Mouse (Mus musculus) stomach, embryonic 14.5 days (tissue): ENCODE data around the gene Stx6. TPM values are rescaled to one million over a fixed set of nuclear protein-coding genes. Genes with fewer than 3 reads are reported as not detected.

Experiments used
- ATAC-seq: fragments of 200-750 bp; cut with Nextera tagmentation; 2 replicates; pipeline ENCODE4 v1.8.0; 2017; ENCODE audit warnings: low read depth, moderate TSS enrichment; ENCODE audit not compliant: insufficient number of reproducible peaks, insufficient read depth, low FRiP score
- H3K27ac ChIP-seq: fragments of 300-500 bp; sonication (generic); 2 replicates; pipeline ENCODE4 v1.5.1; 2014; ENCODE audit warnings: mild to moderate bottlenecking, low read length, moderate library complexity, mixed read lengths
- H3K27me3 ChIP-seq: fragments of 300-500 bp; sonication (generic); 2 replicates; pipeline ENCODE4 v1.6.1; 2014; ENCODE audit warnings: low read length, control low read depth, mixed read lengths; ENCODE audit not compliant: control insufficient read depth, insufficient read depth
- H3K36me3 ChIP-seq: fragments of 300-500 bp; sonication (generic); 2 replicates; pipeline ENCODE4 v1.6.1; 2014; ENCODE audit warnings: mild to moderate bottlenecking, control low read depth, low read length, moderate library complexity, mixed read lengths; ENCODE audit not compliant: control insufficient read depth, insufficient read depth
- H3K4me1 ChIP-seq: fragments of 300-500 bp; sonication (generic); 2 replicates; pipeline ENCODE4 v1.6.1; 2014; ENCODE audit warnings: low read length, control low read depth, mixed read lengths; ENCODE audit not compliant: control insufficient read depth, insufficient read depth
- H3K4me2 ChIP-seq: fragments of 300-500 bp; sonication (generic); replicated peaks from 2 replicates; pipeline ENCODE4 v1.6.1; 2014; ENCODE audit warnings: low read depth, low read length, control low read depth
- H3K4me3 ChIP-seq: fragments of 300-500 bp; sonication (generic); 2 replicates; pipeline ENCODE4 v1.5.1; 2014; ENCODE audit warnings: low read depth, low read length, control low read depth
- H3K9ac ChIP-seq: fragments of 300-500 bp; sonication (generic); replicated peaks from 2 replicates; pipeline ENCODE4 v1.6.1; 2014; ENCODE audit warnings: low read depth, mild to moderate bottlenecking, control low read depth, low read length, moderate library complexity, mixed read lengths
- H3K9me3 ChIP-seq: fragments of 300-500 bp; sonication (generic); 2 replicates; pipeline ENCODE4 v1.6.1; 2016; ENCODE audit warnings: low read depth, low read length, control low read depth; ENCODE audit not compliant: control insufficient read depth
- WGBS: fragments of 180-500 bp; shearing (Covaris S2); extraction: QIAGEN DNeasy Blood & Tissue Kit; methylation state at CpG from one replicate; pipeline ENCODE4 v1.1.7; 2014; 5-methylcytosine and 5-hydroxymethylcytosine counted together
- polyA plus RNA-seq: library from polyadenylated mRNA; unstranded; fragments of >200 nt; fragmentation: Nextera tagmentation; extraction: Ambion mirVana; gene quantifications from 2 replicates; pipeline ENCODE4 v1.2.1, GENCODE M21; 2014

Stx6 gene
- polyA plus RNA-seq, 1 experiment from 2014 or later = 80.1 TPM

DNA sequence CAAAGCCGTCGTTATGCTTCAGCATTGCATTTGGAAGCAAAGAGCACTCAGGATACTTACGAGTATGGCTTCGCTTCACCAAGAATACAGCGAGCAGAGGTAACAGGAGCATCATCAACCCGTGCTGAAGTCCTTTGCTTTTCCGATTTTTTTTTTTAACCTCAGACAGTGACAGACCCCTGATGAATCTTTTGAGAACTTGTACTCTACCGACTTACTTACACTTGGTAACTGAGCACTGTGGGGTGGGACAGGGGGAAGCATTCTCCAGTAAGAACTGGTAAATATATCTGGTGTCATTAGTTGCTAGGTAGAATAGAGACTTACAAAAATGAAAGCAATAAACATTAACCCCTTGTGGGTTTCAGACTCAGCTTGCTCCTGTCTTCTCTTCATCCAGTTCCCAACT, 11.9 kb upstream of the Stx6 start, which contains the start of gene Mr1:
Gene Mr1, minus strand, starts transcription at position 243 of the 409 bp plus-strand sequence.
- Histone ChIP-seq H3K9me3 (no peaks in the 10 kb centered on the region), H3K9ac (0 out of 2 replicates have a peak within 1 kb of the TSS, but pooled peaks have one; percentile 7), H3K36me3 (no peaks in the 10 kb centered on the region), H3K27me3 (no peaks in the 10 kb centered on the region), H3K4me1 (no peaks in the 10 kb centered on the region), H3K4me3 (peak within 1 kb of the TSS; percentile 33), H3K4me2 (peak within 1 kb of the TSS; percentile 49), H3K27ac (peak within 1 kb of the TSS; percentile 0; the same call in 1 of the 2 replicates)
- WGBS = 22% methylated on average over 8 of the region's 8 CpGs
- peak; percentile 91 for ATAC-seq

DNA sequence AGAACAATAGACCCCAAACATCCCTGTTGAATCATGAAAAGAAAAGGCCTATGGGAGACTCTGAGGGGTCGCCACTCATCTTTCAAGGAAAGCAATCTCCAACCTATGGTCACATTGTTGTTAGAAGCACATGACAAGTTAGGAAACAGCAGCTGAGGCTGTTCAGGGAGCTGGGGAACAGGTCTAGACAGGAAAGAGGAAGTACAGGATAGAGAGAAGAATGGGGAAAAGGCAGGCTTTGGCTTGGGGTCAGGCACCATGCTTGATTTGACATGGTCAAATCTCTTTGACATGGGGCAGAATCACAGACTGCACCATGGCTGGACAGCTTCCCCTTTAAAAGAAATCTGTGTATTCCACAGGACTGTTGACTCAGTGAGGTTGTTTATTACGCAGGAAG, 11.3 kb upstream of the Stx6 start:
- no peak overlapping the region for H3K4me3 ChIP-seq
- H3K9me3 ChIP-seq = no peaks in the 10 kb centered on the region
- no peaks in the 10 kb centered on the region for H3K36me3 ChIP-seq
- 85% methylated on average over 2 of the region's 2 CpGs for WGBS
- ATAC-seq = no peak
- no peak overlapping the region for H3K4me2 ChIP-seq
- no peak overlapping the region for H3K9ac ChIP-seq
- H3K27me3 ChIP-seq = no peaks in the 10 kb centered on the region
- H3K27ac ChIP-seq = no peak overlapping the region
- H3K4me1 ChIP-seq = no peaks in the 10 kb centered on the region

GRCm38 (mm10) chr1:155149403-155149802, 9.1 kb upstream of the Stx6 start:
- no peak overlapping the region for H3K27ac ChIP-seq

DNA sequence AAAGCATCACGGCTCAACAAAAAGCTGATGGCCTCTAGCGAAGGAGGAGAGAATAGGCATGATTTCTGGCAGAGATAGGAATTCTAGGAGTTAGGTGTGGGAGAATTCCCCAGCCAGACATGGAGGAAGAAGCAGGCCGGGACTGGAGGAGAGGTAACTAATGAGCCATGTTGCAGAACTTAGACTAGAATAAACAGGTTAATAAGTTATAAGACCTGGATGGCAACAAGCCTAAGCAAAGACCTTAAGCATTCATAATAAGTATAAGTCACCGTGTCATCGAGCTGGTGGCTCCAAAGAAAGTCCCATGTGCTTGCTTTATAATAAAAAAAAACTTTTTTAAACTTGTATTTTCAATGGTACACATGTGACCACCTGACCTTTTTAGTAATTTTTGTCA, 7.7 kb upstream of the Stx6 start:
- Histone ChIP-seq H3K4me3 (no peak overlapping the region), H3K4me2 (no peak overlapping the region), H3K9ac (no peak overlapping the region), H3K4me1 (no peaks in the 10 kb centered on the region), H3K27me3 (no peaks in the 10 kb centered on the region), H3K27ac (no peak overlapping the region), H3K9me3 (no peaks in the 10 kb centered on the region), H3K36me3 (no peaks in the 10 kb centered on the region)
- no peak for ATAC-seq
- WGBS = 87% methylated on average over 5 of the region's 5 CpGs

More at GRCm38 (mm10) chr1:155149403-155149802, 9.1 kb upstream of the Stx6 start:
- Histone ChIP-seq H3K9me3 (no peaks in the 10 kb centered on the region), H3K4me2 (no peak overlapping the region), H3K36me3 (no peaks in the 10 kb centered on the region), H3K9ac (no peak overlapping the region), H3K4me3 (no peak overlapping the region), H3K27me3 (no peaks in the 10 kb centered on the region), H3K4me1 (no peaks in the 10 kb centered on the region)
- 88% methylated on average over 3 of the region's 3 CpGs for WGBS
- ATAC-seq = no peak

DNA sequence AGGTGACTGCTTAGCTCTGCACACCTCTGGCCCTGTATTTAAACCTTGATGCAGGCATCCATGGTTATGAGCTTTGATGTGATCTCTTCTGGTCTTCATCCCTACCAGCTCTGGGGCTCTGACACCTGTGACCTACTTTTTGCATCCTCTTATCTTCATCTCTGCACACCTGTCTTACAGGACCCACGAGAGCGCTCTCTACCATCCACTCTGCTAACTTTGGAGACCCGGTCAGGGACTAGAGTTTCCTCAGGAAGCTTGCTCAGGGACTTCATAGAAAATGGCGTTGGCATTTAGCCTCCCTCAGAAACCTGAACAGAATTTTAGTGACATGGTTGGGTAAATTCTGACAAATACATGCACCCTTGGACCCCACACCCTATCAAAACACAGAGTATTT, 4.6 kb upstream of the Stx6 start:
- no peak for ATAC-seq
- Histone ChIP-seq H3K27ac (no peak overlapping the region), H3K9ac (no peak overlapping the region), H3K4me2 (no peak overlapping the region), H3K4me1 (no peaks in the 10 kb centered on the region), H3K27me3 (no peaks in the 10 kb centered on the region), H3K36me3 (no peaks in the 10 kb centered on the region), H3K9me3 (no peaks in the 10 kb centered on the region), H3K4me3 (no peak overlapping the region)
- 70% methylated on average over 4 of the region's 4 CpGs for WGBS

DNA sequence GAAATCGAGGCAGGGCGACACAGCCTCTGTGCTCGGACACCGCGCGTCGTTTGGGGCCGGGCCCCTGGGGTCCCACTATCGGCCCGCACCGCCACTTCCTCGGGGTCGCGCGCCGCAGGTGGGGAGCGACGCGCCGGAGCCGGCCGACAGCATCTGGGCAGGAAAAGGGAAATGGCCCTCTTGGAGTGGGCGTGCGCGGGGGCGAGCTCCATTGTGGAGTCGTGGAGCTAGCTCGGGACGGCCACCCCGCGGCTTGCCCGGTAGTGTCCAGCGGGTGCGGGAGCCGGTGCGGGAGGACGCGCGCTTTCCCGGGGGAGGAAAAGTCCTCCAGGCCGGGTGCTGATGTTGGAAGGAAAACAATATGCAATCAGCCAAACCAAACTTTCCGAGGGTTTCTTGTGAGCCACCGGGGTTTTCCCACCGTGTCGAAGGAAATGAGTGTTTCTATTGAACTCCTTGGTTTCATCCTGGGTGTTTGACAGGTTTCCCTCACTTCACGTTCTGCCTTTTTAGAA, 512 bp downstream of the Stx6 start:
- Histone ChIP-seq H3K27ac (peak overlapping the region; percentile 82), H3K9me3 (no peaks in the 10 kb centered on the region), H3K27me3 (no peaks in the 10 kb centered on the region), H3K4me2 (peak overlapping the region; percentile 68), H3K4me1 (peaks cover 7% of the 10 kb centered on the region; the same call in 1 of the 2 replicates), H3K36me3 (no peaks in the 10 kb centered on the region), H3K4me3 (peak overlapping the region; percentile 94), H3K9ac (peak overlapping the region; percentile 87)
- 1% methylated on average over 43 of the region's 46 CpGs for WGBS
- ATAC-seq = peak; percentile 56

GRCm38 (mm10) chr1:155167453-155167852, 8.9 kb downstream of the Stx6 start:
- Histone ChIP-seq H3K4me2 (no peak overlapping the region), H3K9ac (no peak overlapping the region), H3K27me3 (no peaks in the 10 kb centered on the region), H3K4me3 (no peak overlapping the region), H3K4me1 (no peaks in the 10 kb centered on the region; the same call in 1 of the 2 replicates), H3K27ac (no peak overlapping the region), H3K9me3 (no peaks in the 10 kb centered on the region), H3K36me3 (no peaks in the 10 kb centered on the region)
- 84% methylated on average over 3 of the region's 3 CpGs for WGBS
- ATAC-seq = no peak

DNA sequence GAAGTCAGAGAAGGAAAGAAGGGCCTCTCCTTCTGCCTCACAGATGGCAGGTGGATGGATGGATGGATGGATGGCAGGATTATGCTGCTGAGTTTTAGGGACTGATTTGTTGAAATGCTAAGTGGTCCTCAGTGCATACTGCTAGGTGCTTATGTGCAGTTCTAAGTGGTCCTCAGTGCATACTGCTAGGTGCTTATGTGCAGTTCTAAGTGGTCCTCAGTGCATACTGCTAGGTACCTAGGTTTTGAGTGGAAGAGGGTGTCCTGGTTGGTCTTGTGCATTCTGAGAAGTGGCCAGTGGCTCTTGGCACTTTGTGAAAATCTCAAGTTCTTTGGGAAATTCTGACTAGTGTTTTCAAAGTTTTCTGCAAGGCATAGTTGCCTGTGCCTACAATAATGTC, 11.4 kb downstream of the Stx6 start:
- Histone ChIP-seq H3K4me2 (no peak overlapping the region), H3K27ac (no peak overlapping the region), H3K4me3 (no peak overlapping the region), H3K9ac (no peak overlapping the region), H3K4me1 (no peaks in the 10 kb centered on the region; the same call in 1 of the 2 replicates), H3K27me3 (no peaks in the 10 kb centered on the region), H3K9me3 (no peaks in the 10 kb centered on the region), H3K36me3 (no peaks in the 10 kb centered on the region)
- ATAC-seq = no peak
